Mouse (Mus musculus) limb, embryonic 12.5 days (tissue): ENCODE measurements around the gene Cul9. TPM values are rescaled to one million over a fixed set of nuclear protein-coding genes. Genes with fewer than 3 reads are reported as not detected.
"Not testable (repeated sequence)": the region's sequence is repeated elsewhere in the genome, so short reads cannot be mapped to it uniquely, and the experiment has no call there.

ENCODE experiments used
- ATAC-seq: fragments of 200-750 bp; cut with Nextera tagmentation; 2 replicates; pipeline ENCODE4 v1.8.0; 2017; ENCODE audit warnings: low read depth, moderate TSS enrichment; ENCODE audit not compliant: insufficient number of reproducible peaks, insufficient read depth, low FRiP score, low TSS enrichment
- H3K27ac ChIP-seq: fragments of 300-500 bp; sonication (generic); 2 replicates; pipeline ENCODE4 v1.5.1; 2016; ENCODE audit warnings: mild to moderate bottlenecking, moderate library complexity
- H3K27me3 ChIP-seq: fragments of 300-500 bp; sonication (generic); 2 replicates; pipeline ENCODE4 v1.6.1; 2016; ENCODE audit warnings: mild to moderate bottlenecking, moderate library complexity
- H3K36me3 ChIP-seq: fragments of 300-500 bp; sonication (generic); 2 replicates; pipeline ENCODE4 v1.6.1; 2016; ENCODE audit warnings: mild to moderate bottlenecking, moderate library complexity
- H3K4me1 ChIP-seq: fragments of 300-500 bp; sonication (generic); replicated peaks from 2 replicates; pipeline ENCODE4 v1.6.1; 2016
- H3K4me2 ChIP-seq: fragments of 300-500 bp; sonication (generic); 2 replicates; pipeline ENCODE4 v1.6.1; 2016; ENCODE audit warnings: mild to moderate bottlenecking, moderate library complexity
- H3K4me3 ChIP-seq: fragments of 300-500 bp; sonication (generic); replicated peaks from 2 replicates; pipeline ENCODE4 v1.5.1; 2016; ENCODE audit warnings: mild to moderate bottlenecking
- H3K9ac ChIP-seq: fragments of 300-500 bp; sonication (generic); replicated peaks from 2 replicates; pipeline ENCODE4 v1.6.1; 2016; ENCODE audit warnings: mild to moderate bottlenecking, moderate library complexity
- H3K9me3 ChIP-seq: fragments of 300-500 bp; sonication (generic); 2 replicates; pipeline ENCODE4 v1.6.1; 2016; ENCODE audit warnings: mild to moderate bottlenecking, moderate library complexity
- WGBS: fragments of 180-500 bp; shearing (Covaris S2); methylation state at CpG from one replicate; pipeline ENCODE4 v1.1.7; 2016; 5-methylcytosine and 5-hydroxymethylcytosine counted together
- polyA plus RNA-seq: library from polyadenylated mRNA; unstranded; fragments of >200 nt; fragmentation: Nextera tagmentation; extraction: Ambion mirVana; gene quantifications from 2 replicates; pipeline ENCODE4 v1.2.1, GENCODE M21; 2016

The Cul9 gene
- polyA plus RNA-seq, 1 experiment from 2014 or later = 8.9 TPM

DNA sequence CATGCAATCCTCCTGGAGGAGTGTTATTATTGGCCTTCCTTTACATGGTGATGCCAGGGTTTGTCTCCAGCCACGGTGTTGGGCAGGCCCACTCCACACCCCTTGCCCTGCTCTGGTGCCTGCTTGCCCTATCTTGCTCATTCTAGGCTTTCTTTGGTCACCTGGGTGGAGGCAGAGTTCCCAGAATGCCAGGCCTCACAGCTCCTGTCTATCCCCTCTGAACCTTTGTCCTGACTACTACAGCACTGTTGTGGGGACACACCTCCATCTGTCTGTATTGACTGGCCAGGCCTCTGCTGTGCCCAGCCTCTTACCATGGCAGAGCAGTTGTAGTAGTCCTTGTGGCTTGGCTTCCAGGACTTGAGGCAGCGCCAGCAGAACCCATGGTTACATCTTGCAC is 43.4 kb downstream of the Cul9 start:
- ATAC-seq = no peak
- no peaks in the 10 kb centered on the region for H3K27me3 ChIP-seq
- H3K9me3 ChIP-seq = no peaks in the 10 kb centered on the region
- no peak overlapping the region for H3K9ac ChIP-seq
- H3K4me2 ChIP-seq = no peak overlapping the region
- H3K4me3 ChIP-seq = no peak overlapping the region
- peaks cover 2% of the 10 kb centered on the region; the same call in 1 of the 2 replicates for H3K4me1 ChIP-seq
- WGBS = 85% methylated on average over 2 of the region's 2 CpGs
- no peak overlapping the region for H3K27ac ChIP-seq
- peaks cover 33% of the 10 kb centered on the region for H3K36me3 ChIP-seq

DNA sequence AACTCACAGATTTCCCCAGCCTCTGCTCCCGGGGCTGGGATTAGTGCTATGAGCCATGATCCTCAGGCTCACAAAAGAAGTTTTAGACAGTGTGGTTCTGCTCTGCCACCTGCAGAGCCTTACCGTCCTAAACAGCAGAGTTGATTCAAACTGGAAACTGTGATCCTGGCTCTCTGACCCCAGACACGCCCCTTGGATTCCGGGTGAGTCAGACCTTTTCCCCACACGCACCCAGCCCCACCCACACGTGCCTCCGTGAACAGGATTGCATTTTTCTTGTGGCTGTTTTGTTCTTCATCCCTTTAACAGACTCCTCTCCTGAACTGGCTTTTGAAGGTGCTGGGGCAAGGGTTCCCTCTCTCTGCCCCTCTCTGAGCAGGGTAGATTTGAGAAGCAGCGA is 48.2 kb downstream of the Cul9 start:
- no peak for ATAC-seq
- Histone ChIP-seq H3K9me3 (no peaks in the 10 kb centered on the region), H3K27ac (no peak overlapping the region), H3K36me3 (peaks cover 33% of the 10 kb centered on the region), H3K27me3 (peaks cover 20% of the 10 kb centered on the region), H3K4me2 (no peak overlapping the region), H3K4me3 (no peak overlapping the region), H3K9ac (no peak overlapping the region), H3K4me1 (peaks cover 10% of the 10 kb centered on the region)
- WGBS = 80% methylated on average over 8 of the region's 8 CpGs

DNA sequence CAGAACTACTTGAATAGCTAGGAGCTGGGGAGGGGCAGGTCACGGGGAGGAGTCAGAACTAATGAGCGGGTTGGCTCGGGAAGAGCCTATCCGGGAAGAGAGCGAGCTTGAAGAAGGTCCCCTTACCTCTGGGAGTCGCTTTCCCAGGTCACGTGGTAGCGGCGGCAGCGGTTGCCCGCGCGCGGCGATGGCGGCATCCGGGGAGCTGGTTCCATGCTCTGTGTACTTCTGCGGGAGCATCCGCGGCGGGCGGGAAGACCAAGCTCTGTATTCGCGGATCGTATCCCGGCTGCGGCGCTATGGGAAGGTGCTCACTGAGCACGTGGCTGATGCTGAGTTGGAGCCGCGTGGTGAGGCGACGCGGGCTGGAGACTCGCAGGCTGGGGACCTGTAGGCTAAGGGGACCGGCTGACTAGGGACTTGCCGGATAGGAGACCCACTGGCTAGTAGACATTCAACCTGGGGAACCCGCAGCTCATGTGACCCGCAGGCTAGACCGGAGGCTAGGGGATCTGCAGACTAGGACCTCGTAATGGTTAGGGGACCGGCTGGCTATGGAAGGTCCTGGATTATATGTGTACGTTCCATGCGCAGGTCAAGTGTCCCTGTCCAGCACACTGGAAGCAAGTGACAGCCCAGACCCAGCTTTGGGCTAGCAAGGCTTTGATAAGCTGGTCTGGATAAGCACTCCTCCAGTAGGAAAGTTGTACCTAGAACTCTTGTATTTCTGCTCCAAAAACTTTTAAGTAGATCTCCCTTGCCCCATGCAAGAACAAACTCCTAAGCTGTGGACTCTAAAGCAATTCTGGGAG is 49.4 kb downstream of the Cul9 start, which contains the start of gene Dnph1:
TSS of gene Dnph1 (plus strand) at position 89 of the 812 bp plus-strand sequence.
- Histone ChIP-seq H3K36me3 (peaks cover 32% of the 10 kb centered on the region), H3K27me3 (peaks cover 20% of the 10 kb centered on the region), H3K9me3 (no peaks in the 10 kb centered on the region), H3K4me1 (peaks cover 10% of the 10 kb centered on the region), H3K27ac (no peak within 1 kb of the TSS), H3K4me3 (peak within 1 kb of the TSS; percentile 62), H3K9ac (peak within 1 kb of the TSS; percentile 71), H3K4me2 (peak within 1 kb of the TSS; percentile 79)
- peak; percentile 93 for ATAC-seq
- WGBS = under 1% methylated on average over 44 of the region's 44 CpGs

DNA sequence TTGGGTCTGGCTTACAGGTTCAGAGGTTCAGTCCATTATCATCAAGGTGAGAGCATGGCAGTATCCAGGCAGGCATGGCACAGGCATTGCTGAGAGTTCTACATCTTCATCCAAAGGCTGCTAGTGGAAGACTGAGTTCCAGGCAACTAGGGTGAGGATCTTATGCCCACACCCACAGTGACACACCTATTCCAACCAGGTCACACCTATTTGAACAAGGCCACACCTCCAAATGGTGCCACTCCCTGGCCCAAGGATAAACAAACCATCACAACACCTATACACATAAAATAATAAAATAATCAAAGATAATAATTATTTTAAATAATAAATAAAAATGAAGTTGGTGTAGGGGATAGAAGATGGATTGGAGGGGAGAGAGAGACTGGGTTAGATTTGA is 50.1 kb downstream of the Cul9 start:
- not testable (repeated sequence) for H3K9ac ChIP-seq, H3K9me3 ChIP-seq, H3K27ac ChIP-seq, H3K4me2 ChIP-seq, ATAC-seq, H3K4me3 ChIP-seq
- Histone ChIP-seq H3K27me3 (peaks cover 20% of the 10 kb centered on the region), H3K36me3 (peaks cover 24% of the 10 kb centered on the region), H3K4me1 (peaks cover 10% of the 10 kb centered on the region)

DNA sequence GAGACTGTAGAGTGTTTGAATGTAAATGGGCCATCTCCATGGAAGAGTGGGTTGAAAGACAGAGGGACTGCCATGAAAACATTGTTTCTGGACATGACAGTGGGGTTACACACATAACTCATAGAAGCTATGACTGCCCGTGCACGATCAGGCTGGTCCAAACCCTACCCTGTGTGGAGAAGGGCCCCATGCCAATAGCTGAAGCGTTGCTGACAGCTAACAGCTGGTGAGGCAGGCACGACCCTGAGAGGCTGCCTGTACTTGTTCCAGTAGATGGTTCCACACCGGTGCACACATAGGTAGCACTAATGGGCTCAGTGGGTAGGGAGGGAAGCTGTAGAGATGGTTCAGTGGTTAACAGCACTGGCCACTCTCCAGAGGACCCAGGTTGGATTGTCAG is 50.7 kb downstream of the Cul9 start:
- Histone ChIP-seq H3K9ac (no peak overlapping the region), H3K4me2 (no peak overlapping the region), H3K9me3 (no peaks in the 10 kb centered on the region), H3K27ac (no peak overlapping the region), H3K36me3 (peaks cover 21% of the 10 kb centered on the region), H3K4me1 (peaks cover 10% of the 10 kb centered on the region), H3K4me3 (no peak overlapping the region), H3K27me3 (peaks cover 20% of the 10 kb centered on the region)
- 84% methylated on average over 5 of the region's 5 CpGs for WGBS
- ATAC-seq = no peak

DNA sequence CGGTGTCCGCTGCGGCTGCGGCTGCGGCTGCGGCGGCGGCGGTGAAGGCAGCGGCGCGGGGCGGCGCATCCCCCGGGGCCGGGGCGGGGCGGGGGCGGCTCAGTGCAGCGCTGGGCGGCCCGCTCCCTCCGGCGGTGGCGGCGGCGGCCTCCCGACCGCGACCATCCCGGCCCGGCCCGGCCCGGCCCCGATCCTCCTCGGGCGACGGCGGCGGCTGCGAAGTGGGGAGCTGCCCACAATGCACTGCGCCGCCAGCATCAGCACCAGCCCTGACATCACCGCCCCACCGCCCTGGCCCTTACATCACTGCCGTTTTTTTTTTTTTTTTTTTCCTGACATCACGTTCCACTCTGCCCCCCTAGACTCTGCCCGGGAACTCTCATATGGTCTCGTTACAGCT is 58.8 kb downstream of the Cul9 start, which contains the start of gene Ttbk1:
TSS of gene Ttbk1 (minus strand) at position 245 of the 400 bp plus-strand sequence.
- peak within 1 kb of the TSS; percentile 54 for H3K9ac ChIP-seq
- no peak for ATAC-seq
- 3% methylated on average over 13 of the region's 49 CpGs for WGBS

DNA sequence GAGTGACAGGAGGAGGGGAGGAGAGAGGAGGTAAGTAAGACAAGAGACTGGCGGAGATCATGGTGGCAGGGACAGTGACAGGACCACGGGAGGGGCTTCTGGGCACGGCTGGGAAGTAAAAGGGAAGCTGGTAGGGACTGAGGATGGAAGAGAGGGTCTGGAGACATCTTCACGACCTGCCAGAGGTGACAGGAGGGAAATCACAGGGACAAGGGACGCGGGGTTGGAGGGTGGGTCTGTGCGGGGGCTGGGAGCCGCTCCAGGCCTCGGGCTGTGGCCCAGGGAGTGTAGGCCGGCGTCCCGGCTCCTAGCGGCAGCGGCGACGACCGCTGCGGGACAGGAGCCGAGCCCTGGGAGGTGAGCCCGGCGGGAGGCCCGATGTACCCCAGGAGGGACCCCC is 59.2 kb downstream of the Cul9 start:
- 2% methylated on average over 16 of the region's 22 CpGs for WGBS
- no peak for ATAC-seq
- H3K4me2 ChIP-seq = peak overlapping the region; percentile 84
- H3K4me3 ChIP-seq = peak overlapping the region; percentile 54
- no peak overlapping the region for H3K27ac ChIP-seq
- no peaks in the 10 kb centered on the region for H3K36me3 ChIP-seq
- H3K27me3 ChIP-seq = peaks cover 81% of the 10 kb centered on the region
- peaks cover 14% of the 10 kb centered on the region for H3K4me1 ChIP-seq
- no peaks in the 10 kb centered on the region for H3K9me3 ChIP-seq
- H3K9ac ChIP-seq = peak overlapping the region; percentile 54

More for the DNA sequence above, 58.8 kb downstream of the Cul9 start, which contains the start of gene Ttbk1:
- H3K4me1 ChIP-seq = peaks cover 14% of the 10 kb centered on the region
- H3K4me2 ChIP-seq = peak within 1 kb of the TSS; percentile 84
- H3K36me3 ChIP-seq = no peaks in the 10 kb centered on the region
- H3K4me3 ChIP-seq = peak within 1 kb of the TSS; percentile 54
- H3K9me3 ChIP-seq = no peaks in the 10 kb centered on the region
- no peak within 1 kb of the TSS for H3K27ac ChIP-seq
- peaks cover 77% of the 10 kb centered on the region for H3K27me3 ChIP-seq

DNA sequence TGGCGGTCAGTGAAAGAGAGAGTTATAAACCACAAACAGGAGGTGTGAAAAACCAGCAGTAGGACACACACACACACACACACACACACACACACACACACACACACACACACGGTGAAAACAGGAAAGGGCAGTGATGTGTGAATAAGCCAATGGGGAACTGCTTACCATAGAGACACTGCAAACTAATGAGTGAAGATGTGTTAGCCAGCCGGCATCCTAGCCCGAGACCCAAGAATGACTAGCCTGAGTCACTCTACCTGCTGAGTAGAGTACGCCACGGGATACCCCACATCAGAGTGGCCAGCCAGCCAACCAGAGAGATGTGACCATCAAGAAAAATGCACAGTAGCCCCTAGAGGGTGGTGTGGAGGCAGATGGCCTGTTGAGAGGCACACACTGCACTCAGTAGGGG is 61.7 kb downstream of the Cul9 start:
- no peak overlapping the region for H3K27ac ChIP-seq
- H3K4me3 ChIP-seq = peak overlapping the region; percentile 29; the same call in 1 of the 2 replicates
- H3K9ac ChIP-seq = no peak overlapping the region
- no peak for ATAC-seq
- H3K4me2 ChIP-seq = peak overlapping the region; percentile 56; the same call in 1 of the 2 replicates
- peaks cover 92% of the 10 kb centered on the region for H3K27me3 ChIP-seq
- H3K9me3 ChIP-seq = no peaks in the 10 kb centered on the region
- no peaks in the 10 kb centered on the region for H3K36me3 ChIP-seq
- H3K4me1 ChIP-seq = peaks cover 14% of the 10 kb centered on the region
- WGBS = 20% methylated on average over 6 of the region's 6 CpGs

DNA sequence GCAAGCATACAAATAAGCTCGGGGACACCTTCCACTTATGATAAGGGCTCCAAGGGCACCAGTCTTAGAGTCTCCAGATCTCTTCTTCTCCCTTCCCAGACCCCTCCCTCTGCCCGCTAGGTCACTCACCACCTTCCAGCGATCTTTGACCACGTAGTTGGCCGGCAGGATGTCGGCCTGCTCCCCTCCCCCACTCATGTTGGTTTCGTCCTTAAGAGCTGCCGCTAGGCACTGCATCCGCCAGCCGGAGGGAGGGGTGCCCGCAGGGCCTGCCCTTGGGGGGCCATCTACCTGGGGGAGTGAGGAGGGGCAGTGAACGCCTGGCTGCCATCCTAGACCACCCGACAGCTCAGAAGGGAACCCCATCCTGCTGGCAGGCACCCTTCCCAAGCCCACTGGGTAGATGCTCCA is 62.2 kb downstream of the Cul9 start:
- H3K36me3 ChIP-seq = no peaks in the 10 kb centered on the region
- 4% methylated on average over 13 of the region's 13 CpGs for WGBS
- H3K9ac ChIP-seq = no peak overlapping the region
- H3K27me3 ChIP-seq = peaks cover 91% of the 10 kb centered on the region
- peak overlapping the region; percentile 56 for H3K4me2 ChIP-seq
- H3K9me3 ChIP-seq = no peaks in the 10 kb centered on the region
- H3K4me1 ChIP-seq = peaks cover 14% of the 10 kb centered on the region
- H3K27ac ChIP-seq = no peak overlapping the region
- H3K4me3 ChIP-seq = peak overlapping the region; percentile 29
- 0 out of 2 replicates have a peak, but pooled peaks have one; percentile 17 for ATAC-seq

DNA sequence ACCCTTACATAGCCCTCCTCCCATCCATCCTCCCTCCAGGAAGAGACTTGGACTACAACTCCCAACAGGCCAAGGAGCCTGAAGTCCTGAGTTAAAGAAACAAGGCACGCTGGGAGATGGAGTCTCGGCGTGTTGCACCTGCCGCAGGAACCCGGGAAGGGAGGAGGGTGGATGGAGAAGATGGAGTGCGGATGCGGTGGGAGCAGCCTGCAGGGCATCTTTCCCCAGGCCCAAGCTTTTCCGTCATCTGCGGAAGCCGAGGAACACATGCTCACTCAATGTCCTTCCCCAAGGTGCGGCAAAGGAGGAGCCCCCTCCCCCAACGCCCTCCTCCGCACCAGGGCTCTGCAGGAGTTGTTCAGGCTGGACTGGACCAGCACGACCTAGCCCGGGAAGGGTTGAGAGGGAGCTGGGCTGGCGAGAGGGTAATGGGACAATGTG is 62.6 kb downstream of the Cul9 start:
- H3K4me1 ChIP-seq = peaks cover 14% of the 10 kb centered on the region
- peak overlapping the region; percentile 29 for H3K4me3 ChIP-seq
- H3K9me3 ChIP-seq = no peaks in the 10 kb centered on the region
- H3K36me3 ChIP-seq = no peaks in the 10 kb centered on the region
- no peak overlapping the region for H3K27ac ChIP-seq
- H3K27me3 ChIP-seq = peaks cover 91% of the 10 kb centered on the region
- peak overlapping the region; percentile 56 for H3K4me2 ChIP-seq
- ATAC-seq = no peak
- no peak overlapping the region for H3K9ac ChIP-seq
- under 1% methylated on average over 16 of the region's 16 CpGs for WGBS

DNA sequence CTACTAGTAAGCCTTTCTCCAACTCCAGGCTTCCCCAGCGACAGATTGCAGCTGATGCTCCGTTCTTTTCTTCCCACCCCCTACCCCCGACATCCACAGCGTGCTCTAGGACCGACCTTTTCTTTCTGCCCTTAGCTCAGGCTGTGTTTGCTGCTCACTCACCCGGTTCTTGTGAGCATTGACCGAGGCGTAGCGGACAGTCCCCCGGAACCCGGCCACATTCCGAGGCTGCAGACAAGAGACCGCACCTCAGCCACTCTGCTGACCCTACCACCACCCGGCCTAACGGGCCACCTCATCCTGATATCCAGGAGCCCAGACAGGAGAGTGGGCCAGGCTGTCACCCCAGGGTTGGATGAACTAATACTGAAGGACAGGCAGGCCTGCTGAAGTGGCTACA is 68.9 kb downstream of the Cul9 start:
- Histone ChIP-seq H3K27me3 (peaks cover 41% of the 10 kb centered on the region), H3K4me1 (no peaks in the 10 kb centered on the region), H3K36me3 (no peaks in the 10 kb centered on the region), H3K4me3 (no peak overlapping the region), H3K9ac (no peak overlapping the region), H3K4me2 (no peak overlapping the region), H3K9me3 (no peaks in the 10 kb centered on the region), H3K27ac (no peak overlapping the region)
- 88% methylated on average over 15 of the region's 15 CpGs for WGBS
- ATAC-seq = no peak
